Mouse (Mus musculus): Measurements from ENCODE around the gene Tmem175.

Tmem175 gene

DNA sequence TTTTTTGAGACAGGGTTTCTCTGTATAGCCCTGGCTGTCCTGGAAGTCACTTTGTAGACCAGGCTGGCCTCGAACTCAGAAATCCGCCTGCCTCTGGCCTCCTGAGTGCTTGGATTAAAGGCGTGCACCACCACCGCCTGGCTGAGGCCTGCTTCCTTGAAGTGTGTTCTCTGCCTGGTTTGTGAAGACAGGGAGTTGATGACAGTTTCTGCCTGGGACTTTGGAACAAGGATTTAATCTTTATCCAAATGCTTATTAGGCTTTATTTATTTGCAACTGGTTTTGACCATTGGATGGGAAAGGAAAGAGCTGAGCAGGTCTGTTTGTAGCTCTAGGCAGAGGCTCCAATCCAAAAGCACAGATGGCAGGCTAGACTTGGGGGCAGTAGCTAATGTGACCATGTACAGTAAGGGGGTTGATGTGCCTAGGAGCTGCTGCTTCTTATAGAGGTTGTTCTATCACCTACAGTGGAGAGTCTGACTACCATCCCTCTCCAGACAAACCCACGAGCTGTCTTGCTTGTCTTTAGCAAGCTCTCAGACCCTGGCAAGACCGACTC is 48.8 kb downstream of the Tmem175 start:
- DNase-seq (ENCODE audit: low spot score), result no peak

DNA sequence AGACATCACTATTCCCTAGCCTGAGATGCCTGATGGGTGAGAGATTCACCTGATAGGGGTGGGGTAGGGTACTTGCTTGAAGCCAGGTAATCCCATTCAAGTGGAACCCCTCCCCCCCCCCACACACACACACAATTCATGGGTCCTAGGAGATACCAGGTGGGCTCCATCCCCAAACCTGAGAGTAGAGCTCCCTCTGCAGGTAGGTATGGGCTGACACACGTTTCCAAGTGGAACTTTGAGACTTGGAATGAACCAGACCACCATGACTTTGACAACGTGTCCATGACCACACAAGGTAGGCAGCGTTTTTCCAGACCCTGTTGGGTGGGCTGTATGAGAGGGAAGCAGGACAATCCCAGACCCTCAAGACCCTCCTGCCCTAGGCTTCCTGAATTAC is 50.3 kb downstream of the Tmem175 start:
- DNase-seq (ENCODE audit: low spot score), result no peak

GRCm38 (mm10) chr5:108680871-108681270 is 51.3 kb downstream of the Tmem175 start:
- no peak for DNase-seq (ENCODE audit: low spot score)

DNA sequence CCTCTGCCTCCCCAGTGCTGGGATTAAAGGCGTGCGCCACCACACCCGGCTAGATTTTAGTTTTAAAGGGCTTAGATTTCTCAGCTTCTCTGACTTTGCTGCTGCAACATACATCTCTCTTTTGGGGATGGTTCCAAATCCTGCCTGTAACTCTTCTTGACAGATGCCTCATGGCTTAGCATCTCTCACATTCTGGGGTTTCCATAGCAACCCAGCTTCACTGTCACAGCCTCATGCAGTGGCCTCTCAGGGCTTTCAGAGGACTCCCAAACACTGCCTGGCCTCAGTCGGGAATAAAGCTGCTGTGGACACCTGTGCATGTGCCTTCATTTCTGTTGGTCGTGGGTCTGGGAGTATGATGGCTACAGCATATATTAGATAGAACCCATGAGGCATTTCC is 59.5 kb downstream of the Tmem175 start:
- DNase-seq (ENCODE audit: low spot score), result no peak

DNA sequence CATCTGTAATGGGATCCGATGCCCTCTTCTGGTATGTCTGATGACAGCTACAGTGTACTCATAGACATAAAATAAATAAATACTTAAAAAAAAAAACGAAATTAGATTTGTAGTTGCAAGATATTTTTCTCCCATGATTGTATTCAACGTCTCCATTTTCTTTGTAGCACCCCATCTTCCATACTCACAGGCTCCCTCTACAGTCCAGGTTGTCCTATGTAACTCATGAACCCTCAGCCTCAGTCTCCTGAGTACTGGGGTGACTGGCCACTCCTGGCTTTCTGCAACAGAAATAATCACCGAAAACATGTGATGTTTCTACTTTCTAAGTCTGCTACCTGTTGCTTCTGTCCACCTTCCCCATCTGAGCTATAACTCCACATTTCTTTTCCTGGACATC is 61.6 kb downstream of the Tmem175 start:
- no peak for DNase-seq (ENCODE audit: low spot score)

DNA sequence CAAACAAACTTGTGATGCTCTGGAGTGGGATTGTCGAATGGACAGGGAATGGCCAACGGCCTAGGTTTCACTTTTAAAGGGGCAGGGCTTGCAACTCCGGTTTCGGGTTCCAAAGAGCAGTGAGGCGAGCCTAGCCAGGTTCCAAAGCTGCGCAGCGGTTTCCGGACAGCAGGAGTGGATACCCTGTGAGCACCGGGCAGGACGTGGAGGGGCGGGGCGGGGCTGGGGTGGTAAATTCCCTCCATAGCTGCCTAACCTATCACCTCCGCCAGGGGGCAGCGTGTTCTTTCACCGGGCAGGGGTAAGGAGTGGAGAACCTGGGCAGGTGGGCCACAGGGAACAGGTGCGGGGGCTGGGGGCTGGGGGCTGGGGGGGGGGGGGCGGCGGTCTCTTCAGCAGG is 62.7 kb downstream of the Tmem175 start, which contains the start of gene Fgfrl1:
Gene Fgfrl1, plus strand, starts transcription at position 112 of the 400 bp plus-strand sequence.
- peak; percentile 71 for DNase-seq (ENCODE audit: low spot score)

- DNase-seq (ENCODE audit: low spot score), result peak; percentile 88
Observed at GRCm38 (mm10) chr5:108693872-108694288, 64.3 kb downstream of the Tmem175 start.

DNA sequence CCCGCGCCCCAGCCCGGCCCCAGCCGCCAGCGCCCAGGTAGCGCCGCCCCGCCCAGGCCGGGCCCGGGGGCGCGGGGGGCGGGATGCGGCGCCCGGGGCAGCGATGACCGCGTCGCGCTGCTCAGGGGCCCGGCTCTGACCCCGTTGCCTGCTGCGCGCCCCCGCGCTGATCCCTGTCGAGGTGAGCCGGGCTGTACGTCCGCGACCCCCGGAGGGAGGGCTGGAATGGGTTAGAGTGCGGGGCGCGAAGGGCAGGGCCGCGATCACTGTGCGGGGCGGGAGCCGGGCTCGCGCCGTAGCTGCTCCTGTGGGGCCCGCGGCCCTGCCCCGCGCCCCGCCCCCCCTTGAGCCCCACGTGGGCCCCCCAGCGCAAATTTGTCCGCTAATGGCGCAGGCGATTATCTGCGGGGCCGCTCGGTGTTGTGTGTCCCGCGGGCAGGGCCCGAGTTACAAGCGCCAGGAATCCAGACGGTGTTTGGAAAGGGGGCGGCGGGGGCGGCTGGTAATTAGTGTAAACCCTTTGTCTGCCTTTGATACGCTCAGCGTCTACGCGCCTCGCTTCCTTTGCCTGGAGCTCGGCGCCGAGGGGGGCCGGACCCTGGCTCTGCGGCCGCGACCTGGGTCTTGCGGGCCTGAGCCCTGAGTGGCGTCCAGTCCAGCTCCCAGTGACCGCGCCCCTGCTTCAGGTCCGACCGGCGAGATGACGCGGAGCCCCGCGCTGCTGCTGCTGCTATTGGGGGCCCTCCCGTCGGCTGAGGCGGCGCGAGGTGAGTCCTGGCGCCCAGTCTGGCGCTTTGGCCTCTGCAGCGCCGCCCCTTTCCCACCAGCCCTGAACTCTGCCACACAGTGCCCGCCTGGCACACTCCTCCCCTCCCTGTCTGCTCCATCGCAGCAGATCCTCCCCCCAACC is 65.0 kb downstream of the Tmem175 start:
- DNase-seq (ENCODE audit: low spot score), result peak; percentile 41

GRCm38 (mm10) chr5:108695861-108696260 is 66.3 kb downstream of the Tmem175 start:
- no peak for DNase-seq (ENCODE audit: low spot score)

- no peak for DNase-seq (ENCODE audit: low spot score)
Observed at GRCm38 (mm10) chr5:108696542-108696941, 67.0 kb downstream of the Tmem175 start.

- no peak for DNase-seq (ENCODE audit: low spot score)
Observed at GRCm38 (mm10) chr5:108697341-108697753, 67.8 kb downstream of the Tmem175 start.

Data from urinary bladder, postnatal 14 days (tissue).